Comparison of ENCODE assay signal across 9 mouse cellular contexts in the genomic region with DNA sequence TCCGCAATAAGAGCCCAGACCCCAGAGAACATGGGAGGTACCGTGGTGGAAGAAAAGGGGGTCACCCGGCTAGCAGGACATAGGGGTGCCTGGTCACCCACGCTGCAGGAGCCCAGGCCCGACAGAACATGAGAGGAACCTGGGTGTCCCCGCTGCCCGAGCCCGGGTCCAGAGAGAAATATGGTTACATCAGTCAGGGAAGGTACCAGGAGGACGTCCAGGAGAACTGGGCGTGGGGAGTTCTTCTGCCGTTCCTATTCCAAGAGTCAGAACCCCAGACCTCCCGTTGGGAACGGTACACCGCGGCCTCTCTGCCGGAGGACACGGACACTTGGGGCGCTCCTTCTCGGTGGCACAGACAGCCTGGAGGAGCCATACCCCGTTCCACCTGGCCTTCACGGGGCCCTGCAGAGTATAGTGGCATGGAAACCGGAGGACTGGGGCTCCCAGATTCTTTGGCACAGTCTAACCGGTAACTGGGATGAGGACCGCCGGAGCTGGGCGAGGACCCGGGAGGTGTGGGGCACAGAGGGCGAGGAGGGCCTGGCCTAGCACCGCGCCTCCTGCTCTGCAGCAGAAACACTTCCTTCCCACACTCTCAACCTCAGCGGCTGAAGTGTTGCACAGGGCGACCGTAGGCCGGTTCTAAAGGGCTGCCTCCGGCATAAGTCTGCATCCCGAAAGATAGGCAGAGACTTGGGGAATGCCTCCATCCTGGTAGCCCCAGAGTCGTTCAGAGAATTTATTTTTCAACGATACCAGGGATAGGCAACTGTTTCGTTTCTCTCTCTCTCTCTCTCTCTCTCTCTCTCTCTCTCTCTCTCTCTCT. TPM values are rescaled to one million over a fixed set of nuclear protein-coding genes. Genes with fewer than 3 reads are reported as not detected.
DNase-seq lines count a peak whose midpoint lies in the region; ATAC-seq and TF ChIP-seq lines count a peak whose summit lies in the region.
"Had no signal": no experiment of that assay in that cellular context is flagged by ENCODE, and none has a peak within 500 bp of the region (broad histone marks: within the 10 kb centered on the region; RNA-seq: fewer than 3 reads in every experiment).

No protein-coding gene starts in this region.

- H3K27me3 ChIP-seq in forebrain, embryonic 12.5 days: peaks cover 100% of the 10 kb centered on the region
- peaks cover 85% of the 10 kb centered on the region for H3K27me3 ChIP-seq in forebrain, embryonic 16.5 days (replicated peaks; ENCODE audit: control insufficient read depth, insufficient read depth, low read length)
- peaks cover 100% of the 10 kb centered on the region for H3K27me3 ChIP-seq in limb, embryonic 13.5 days

- peak overlapping the region; percentile 41 for H3K4me3 ChIP-seq in forebrain, embryonic 12.5 days (replicated peaks)
- H3K4me3 ChIP-seq in forebrain, embryonic 16.5 days (replicated peaks; ENCODE audit: low read length): no peak overlapping the region
- peak overlapping the region; percentile 51 for H3K4me3 ChIP-seq in limb, embryonic 13.5 days
- H3K4me3 ChIP-seq in olfactory bulb, adult 2 months (ENCODE audit: insufficient read depth, low read depth, low read length): peak overlapping the region; percentile 4; the same call in 1 of the 2 replicates

- H3K36me3 ChIP-seq in forebrain, embryonic 12.5 days (replicated peaks): no peaks in the 10 kb centered on the region
- H3K36me3 ChIP-seq in forebrain, embryonic 16.5 days (ENCODE audit: control insufficient read depth, insufficient read depth): no peaks in the 10 kb centered on the region
- H3K36me3 ChIP-seq in limb, embryonic 13.5 days: no peaks in the 10 kb centered on the region

- under 1% methylated on average over 39 of the region's 39 CpGs for WGBS in forebrain, embryonic 12.5 days
- under 1% methylated on average over 39 of the region's 39 CpGs for WGBS in forebrain, embryonic 16.5 days
- WGBS in limb, embryonic 13.5 days: 2% methylated on average over 39 of the region's 39 CpGs
- WGBS in olfactory bulb, adult 2 months: 3% methylated on average over 39 of the region's 39 CpGs

- H3K9me3 ChIP-seq in forebrain, embryonic 12.5 days: no peaks in the 10 kb centered on the region
- H3K9me3 ChIP-seq in forebrain, embryonic 16.5 days (ENCODE audit: control insufficient read depth, low read length): no peaks in the 10 kb centered on the region
- H3K9me3 ChIP-seq in limb, embryonic 13.5 days: no peaks in the 10 kb centered on the region

- no peak overlapping the region for H3K9ac ChIP-seq in forebrain, embryonic 12.5 days
- no peak overlapping the region for H3K9ac ChIP-seq in forebrain, embryonic 16.5 days (replicated peaks; ENCODE audit: low read depth, low read length)
- peak overlapping the region; percentile 67 for H3K9ac ChIP-seq in limb, embryonic 13.5 days

- H3K27ac ChIP-seq in forebrain, embryonic 12.5 days: no peak overlapping the region
- no peak overlapping the region for H3K27ac ChIP-seq in forebrain, embryonic 16.5 days (ENCODE audit: low read length)
- H3K27ac ChIP-seq in limb, embryonic 13.5 days: peak overlapping the region; percentile 52
- no peak overlapping the region for H3K27ac ChIP-seq in olfactory bulb, adult 2 months (ENCODE audit: insufficient read depth, low read depth, low read length)

- no peak for TF ChIP-seq POLR2A in olfactory bulb, adult 2 months (IDR thresholded peaks at IDR 0.05; ENCODE audit: insufficient read depth, low read depth, low read length)

- TF ChIP-seq CTCF in olfactory bulb, adult 2 months (IDR thresholded peaks at IDR 0.05; ENCODE audit: insufficient read depth, low read depth, low read length): no peak

- peak overlapping the region; percentile 60; the same call in 1 of the 2 replicates for H3K4me2 ChIP-seq in forebrain, embryonic 12.5 days
- H3K4me2 ChIP-seq in forebrain, embryonic 16.5 days (ENCODE audit: low read length): no peak overlapping the region
- H3K4me2 ChIP-seq in limb, embryonic 13.5 days (replicated peaks): peak overlapping the region; percentile 65

- no peak for ATAC-seq in forebrain, embryonic 12.5 days (ENCODE audit: low FRiP score)
- no peak for ATAC-seq in forebrain, embryonic 16.5 days
- ATAC-seq in erythroid progenitor cell, adult 5-6 weeks (replicated peaks; ENCODE audit: low FRiP score, poor library complexity, severe bottlenecking): 0 out of 2 replicates have a peak, but pooled peaks have one; percentile 5
- no peak for ATAC-seq in limb, embryonic 13.5 days (ENCODE audit: low FRiP score, low read depth)

- peaks cover 15% of the 10 kb centered on the region for H3K4me1 ChIP-seq in forebrain, embryonic 12.5 days
- H3K4me1 ChIP-seq in forebrain, embryonic 16.5 days (replicated peaks; ENCODE audit: control insufficient read depth, insufficient read depth, low read length): peaks cover 14% of the 10 kb centered on the region
- peaks cover 66% of the 10 kb centered on the region for H3K4me1 ChIP-seq in limb, embryonic 13.5 days
- peaks cover 4% of the 10 kb centered on the region; the same call in 1 of the 2 replicates for H3K4me1 ChIP-seq in olfactory bulb, adult 2 months (ENCODE audit: control insufficient read depth, insufficient read depth, low read length)

- peak; percentile 64 for DNase-seq in CD4-positive, CD25-positive, alpha-beta regulatory T cell, adult 2 months (ENCODE audit: low read depth, low spot score)
- DNase-seq in frontal cortex, postnatal 10 days (ENCODE audit: low spot score in 2 of 2): no peak
- no peak for DNase-seq in left cerebral cortex, adult 11 months (ENCODE audit: low spot score)

RNA-seq across cellular contexts. Expression of a gene that starts 33.0 kb away (rescaled TPM):
- 0.05 and 0.09 TPM in 2 replicates for polyA plus RNA-seq in forebrain, embryonic 12.5 days (2016; fragmentation: Nextera tagmentation; extraction: Ambion mirVana)
- not detected in 2 replicates for polyA plus RNA-seq in forebrain, embryonic 16.5 days (2015; fragmentation: Nextera tagmentation; extraction: Ambion mirVana)
- 5.9 and 10.8 TPM in 2 replicates for total RNA-seq in erythroid progenitor cell, adult 5-6 weeks (2015; ENCODE audit: low replicate concordance)
- total RNA-seq in erythroid progenitor cell, adult 5-6 weeks (2017; ENCODE audit: low replicate concordance): 0.51 TPM in 1 of 2 replicates, not detected in the other
- polyA plus RNA-seq in limb, embryonic 13.5 days (2015; fragmentation: Nextera tagmentation; extraction: Ambion mirVana): 3.7 and 4.6 TPM in 2 replicates
- not detected in 2 replicates for polyA plus RNA-seq in olfactory bulb, adult 2 months (2012; ENCODE audit: insufficient read depth, insufficient read length, low replicate concordance, missing spikeins)
- total RNA-seq: left cerebral cortex, postnatal 25 days had no signal
